Mouse (Mus musculus) kidney, adult 2 months (tissue): ENCODE measurements around the gene Map2k2.

Source experiments
- CTCF ChIP-seq: fragments of 200-500 bp; conservative IDR thresholded peaks from 2 replicates; pipeline ENCODE4 v1.5.1; 2011; ENCODE audit warnings: low read depth, mild to moderate bottlenecking, control low read depth, low read length, moderate library complexity, mixed read lengths; ENCODE audit not compliant: insufficient read depth, insufficient read length
- POLR2A ChIP-seq: fragments of 200-500 bp; IDR thresholded peaks from one replicate; pipeline ENCODE4 v1.6.1; 2011; ENCODE audit warnings: low read depth, low read length, control low read depth

- no peak for TF ChIP-seq POLR2A
- peak; percentile 61 for TF ChIP-seq CTCF
Observed at GRCm38 (mm10) chr10:81087021-81087420, 18.7 kb upstream of the Map2k2 start.
